Mouse (Mus musculus): ENCODE results near the gene Plcb2. TPM values are rescaled to one million over a fixed set of nuclear protein-coding genes. Genes with fewer than 3 reads are reported as not detected.

Gene Plcb2
- polyA plus RNA-seq, 1 experiment from 2014 or later = 0.46 TPM

DNA sequence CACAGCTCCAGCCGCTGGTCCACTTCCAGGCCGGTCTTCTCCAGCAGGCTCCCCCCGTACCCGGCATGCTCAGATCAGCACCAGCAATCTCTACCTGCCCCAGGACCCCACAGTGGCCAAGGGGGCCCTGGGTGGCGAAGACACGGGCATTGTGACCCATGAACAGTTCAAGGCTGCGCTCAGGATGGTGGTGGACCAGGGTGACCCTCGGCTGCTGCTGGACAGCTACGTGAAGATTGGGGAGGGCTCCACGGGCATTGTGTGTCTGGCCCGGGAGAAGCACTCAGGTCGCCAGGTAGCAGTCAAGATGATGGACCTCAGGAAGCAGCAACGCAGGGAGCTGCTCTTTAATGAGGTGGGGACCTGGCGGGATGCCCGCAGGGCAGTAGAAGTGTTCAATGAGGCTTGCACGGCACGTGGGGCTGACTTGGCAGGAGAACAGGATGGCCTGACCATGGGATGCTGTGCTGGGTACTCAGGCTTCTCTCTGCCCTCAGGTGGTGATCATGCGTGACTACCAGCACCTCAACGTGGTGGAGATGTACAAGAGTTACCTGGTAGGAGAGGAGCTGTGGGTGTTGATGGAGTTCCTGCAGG lies 34.8 kb downstream of the Plcb2 start:
- Histone ChIP-seq H3K27ac (replicated peaks) (no peak overlapping the region), H3K9me3 (no peaks in the 10 kb centered on the region), H3K4me1 (replicated peaks) (peaks cover 12% of the 10 kb centered on the region), H3K4me2 (no peak overlapping the region), H3K9ac (no peak overlapping the region), H3K27me3 (peaks cover 62% of the 10 kb centered on the region), H3K4me3 (no peak overlapping the region), H3K36me3 (no peaks in the 10 kb centered on the region)
- WGBS = 84% methylated on average over 19 of the region's 19 CpGs
- ATAC-seq (ENCODE audit: low read depth) = no peak

DNA sequence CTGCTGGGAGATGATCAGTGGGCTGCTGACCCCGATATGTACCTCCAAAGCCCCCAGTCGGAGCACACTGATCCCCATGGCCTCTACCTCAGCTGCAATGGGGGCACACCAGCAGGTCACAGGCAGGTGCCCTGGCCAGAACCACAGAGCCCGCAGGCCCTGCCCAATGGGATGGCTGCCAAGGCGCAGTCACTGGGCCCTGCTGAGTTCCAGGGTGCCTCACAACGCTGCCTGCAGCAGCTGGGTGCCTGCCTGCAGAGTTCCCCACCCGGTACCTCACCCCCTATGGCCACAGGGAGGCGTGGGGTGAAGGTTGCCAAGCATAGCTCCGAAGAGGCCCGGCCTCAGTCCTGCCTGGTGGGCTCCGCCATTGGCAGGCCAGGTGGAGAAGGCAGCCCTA lies 38.4 kb downstream of the Plcb2 start:
- Histone ChIP-seq H3K27me3 (peaks cover 40% of the 10 kb centered on the region), H3K4me1 (replicated peaks) (no peaks in the 10 kb centered on the region), H3K4me3 (no peak overlapping the region), H3K27ac (replicated peaks) (no peak overlapping the region), H3K36me3 (no peaks in the 10 kb centered on the region), H3K4me2 (no peak overlapping the region), H3K9ac (no peak overlapping the region), H3K9me3 (no peaks in the 10 kb centered on the region)
- 78% methylated on average over 10 of the region's 10 CpGs for WGBS
- no peak for ATAC-seq (ENCODE audit: low read depth)

DNA sequence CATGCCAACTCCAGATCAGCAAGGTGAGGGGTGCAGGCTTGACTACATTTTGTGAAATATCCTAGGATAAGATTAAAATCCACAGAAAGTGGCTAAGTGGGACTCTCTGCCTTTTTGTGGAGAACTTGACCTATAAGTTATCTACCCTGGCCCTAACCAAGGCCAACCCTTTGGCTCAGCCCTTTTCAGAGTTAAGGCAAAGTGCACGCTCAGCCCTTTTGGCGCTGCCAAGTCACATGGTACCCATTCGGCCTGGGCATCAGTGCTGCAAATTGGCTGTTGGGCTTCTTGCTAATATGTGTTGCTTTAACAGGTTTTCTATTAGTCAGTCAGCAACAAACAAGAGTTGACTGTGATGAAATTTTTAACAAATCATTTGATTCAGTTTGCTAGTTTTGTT lies 40.4 kb downstream of the Plcb2 start:
- no peak for ATAC-seq (ENCODE audit: low read depth)
- Histone ChIP-seq H3K27me3 (peaks cover 22% of the 10 kb centered on the region), H3K9me3 (no peaks in the 10 kb centered on the region), H3K36me3 (no peaks in the 10 kb centered on the region), H3K27ac (replicated peaks) (no peak overlapping the region), H3K9ac (no peak overlapping the region), H3K4me2 (no peak overlapping the region), H3K4me1 (replicated peaks) (no peaks in the 10 kb centered on the region), H3K4me3 (no peak overlapping the region)
- 88% methylated on average over 3 of the region's 3 CpGs for WGBS

DNA sequence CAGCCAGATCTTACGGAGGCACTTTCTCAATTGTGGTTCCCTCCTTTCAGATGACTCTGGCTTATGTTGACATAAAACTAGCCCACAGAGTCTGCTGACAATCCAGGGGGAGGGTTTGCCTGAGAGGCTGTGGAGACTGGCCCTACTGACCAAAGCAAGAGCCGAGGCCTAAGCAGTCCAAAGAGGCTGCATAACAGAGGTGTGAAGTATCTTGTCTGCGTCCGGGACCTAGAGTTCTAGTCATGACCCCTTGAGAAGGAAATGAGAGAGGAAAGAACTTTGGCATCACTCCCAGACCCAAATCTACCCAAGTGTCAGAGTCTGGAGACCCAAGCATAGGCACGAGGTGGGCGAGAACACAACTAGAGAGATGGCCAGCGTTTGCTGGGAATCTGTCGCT lies 41.5 kb downstream of the Plcb2 start:
- H3K4me2 ChIP-seq = no peak overlapping the region
- H3K4me1 ChIP-seq (replicated peaks) = no peaks in the 10 kb centered on the region
- no peak overlapping the region for H3K27ac ChIP-seq (replicated peaks)
- H3K9ac ChIP-seq = no peak overlapping the region
- H3K9me3 ChIP-seq = no peaks in the 10 kb centered on the region
- WGBS = 79% methylated on average over 8 of the region's 8 CpGs
- H3K27me3 ChIP-seq = peaks cover 24% of the 10 kb centered on the region
- no peaks in the 10 kb centered on the region for H3K36me3 ChIP-seq
- ATAC-seq (ENCODE audit: low read depth) = no peak
- no peak overlapping the region for H3K4me3 ChIP-seq

DNA sequence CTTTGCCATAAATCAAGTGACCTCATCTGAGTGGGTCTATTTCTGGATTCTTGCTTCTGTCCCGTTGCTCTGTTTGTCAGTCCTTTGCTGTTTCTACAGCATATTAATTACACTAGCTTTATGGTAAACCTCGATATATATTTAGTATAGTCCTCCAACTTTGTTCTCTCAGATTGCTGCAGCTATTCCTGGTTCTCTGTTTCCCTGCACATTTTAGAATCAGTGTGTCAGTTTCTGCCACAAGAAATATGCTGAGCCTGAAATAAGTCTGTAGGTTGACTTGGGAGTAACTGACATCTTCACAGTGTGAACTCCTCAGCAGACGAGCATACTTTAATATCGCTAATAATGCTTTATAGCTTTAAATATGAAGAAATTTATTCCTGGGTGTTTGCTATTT lies 43.1 kb downstream of the Plcb2 start:
- no peaks in the 10 kb centered on the region for H3K9me3 ChIP-seq
- H3K4me2 ChIP-seq = no peak overlapping the region
- H3K4me3 ChIP-seq = no peak overlapping the region
- peaks cover 39% of the 10 kb centered on the region for H3K27me3 ChIP-seq
- no peaks in the 10 kb centered on the region for H3K36me3 ChIP-seq
- H3K27ac ChIP-seq (replicated peaks) = no peak overlapping the region
- no peak for ATAC-seq (ENCODE audit: low read depth)
- no peak overlapping the region for H3K9ac ChIP-seq
- 85% methylated on average over 4 of the region's 4 CpGs for WGBS
- H3K4me1 ChIP-seq (replicated peaks) = no peaks in the 10 kb centered on the region

DNA sequence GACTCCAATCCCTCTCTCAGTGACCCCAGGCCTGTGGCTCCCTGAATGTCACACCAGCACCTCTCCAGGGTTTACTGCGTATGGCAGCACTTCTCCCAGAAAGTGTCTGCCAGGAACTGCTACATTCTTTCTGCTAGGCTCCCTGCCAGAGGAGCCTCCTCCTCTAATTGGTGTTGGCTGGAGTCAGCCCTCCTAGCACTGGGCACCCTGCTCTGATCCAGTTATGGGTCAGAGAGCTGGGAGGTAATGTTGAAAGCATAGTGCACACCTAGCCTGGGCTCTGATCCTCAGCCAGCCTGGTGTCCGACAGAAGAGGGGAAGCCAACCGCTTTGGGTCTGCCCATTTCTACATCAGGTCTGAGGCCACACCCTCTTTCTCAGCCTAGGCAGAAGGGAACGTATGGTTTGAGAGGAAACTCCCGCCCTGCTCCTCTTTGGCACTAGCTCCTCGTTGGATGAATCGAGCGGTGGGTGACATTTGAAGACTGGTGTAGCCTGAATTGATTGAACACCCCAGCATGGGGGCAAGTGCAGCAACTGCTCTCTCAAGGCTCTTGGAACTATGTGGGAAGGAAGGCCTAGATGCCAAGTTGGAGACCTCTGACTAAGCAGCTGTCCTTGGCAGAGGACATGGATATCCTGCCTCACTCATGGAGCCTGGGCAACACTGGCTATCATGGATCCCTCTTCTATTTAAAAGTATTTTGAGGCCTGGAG lies 45.5 kb downstream of the Plcb2 start:
- Histone ChIP-seq H3K36me3 (no peaks in the 10 kb centered on the region), H3K4me3 (no peak overlapping the region), H3K4me1 (replicated peaks) (peaks cover 3% of the 10 kb centered on the region), H3K4me2 (no peak overlapping the region), H3K27me3 (peaks cover 57% of the 10 kb centered on the region), H3K27ac (replicated peaks) (no peak overlapping the region), H3K9me3 (no peaks in the 10 kb centered on the region), H3K9ac (no peak overlapping the region)
- WGBS = 56% methylated on average over 8 of the region's 8 CpGs
- ATAC-seq (ENCODE audit: low read depth) = no peak

DNA sequence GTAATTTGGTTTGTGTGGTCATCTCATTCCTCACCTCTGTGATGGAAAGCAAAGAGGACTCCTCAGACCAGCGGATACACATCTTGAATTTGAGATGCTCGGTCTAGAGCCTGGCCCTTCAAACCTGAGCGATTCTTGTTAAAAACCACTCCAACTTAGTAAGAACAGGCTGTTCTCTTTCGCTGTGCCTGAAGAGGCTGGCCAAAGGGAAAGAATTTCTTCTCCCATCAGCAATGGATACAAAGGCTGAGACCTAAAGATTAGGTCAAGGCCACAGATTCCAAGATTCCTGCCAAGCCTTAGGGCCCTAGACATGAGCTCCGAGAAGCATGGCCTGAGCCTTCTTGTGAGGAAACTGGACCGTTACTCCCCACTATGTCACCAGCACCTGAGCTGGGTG lies 47.3 kb downstream of the Plcb2 start:
- H3K9ac ChIP-seq = no peak overlapping the region
- peaks cover 17% of the 10 kb centered on the region for H3K4me1 ChIP-seq (replicated peaks)
- no peak for ATAC-seq (ENCODE audit: low read depth)
- peaks cover 64% of the 10 kb centered on the region for H3K27me3 ChIP-seq
- H3K27ac ChIP-seq (replicated peaks) = no peak overlapping the region
- 90% methylated on average over 6 of the region's 6 CpGs for WGBS
- no peak overlapping the region for H3K4me2 ChIP-seq
- H3K9me3 ChIP-seq = no peaks in the 10 kb centered on the region
- H3K36me3 ChIP-seq = no peaks in the 10 kb centered on the region
- H3K4me3 ChIP-seq = no peak overlapping the region

DNA sequence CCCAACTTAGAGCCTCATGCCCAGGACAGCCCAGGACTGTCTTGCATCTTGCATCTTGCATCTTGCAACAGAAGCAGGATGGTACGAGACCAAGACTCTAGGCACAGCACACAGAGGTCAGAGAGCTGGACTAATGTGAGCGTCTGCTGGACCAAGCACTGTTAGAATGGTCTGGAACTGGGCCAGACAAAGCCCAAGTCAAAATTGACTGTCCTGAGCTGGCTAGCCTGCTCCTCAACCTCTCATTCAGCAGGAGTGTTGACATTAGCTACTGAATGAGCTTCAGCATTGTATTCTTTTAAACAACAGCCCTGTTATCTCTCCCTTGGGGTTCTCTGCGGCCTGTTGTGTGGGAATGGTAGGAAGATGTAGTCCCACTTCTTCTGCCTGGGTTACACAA lies 48.7 kb downstream of the Plcb2 start:
- Histone ChIP-seq H3K27ac (replicated peaks) (no peak overlapping the region), H3K4me3 (no peak overlapping the region), H3K9me3 (no peaks in the 10 kb centered on the region), H3K4me2 (no peak overlapping the region), H3K36me3 (no peaks in the 10 kb centered on the region), H3K27me3 (peaks cover 76% of the 10 kb centered on the region), H3K4me1 (replicated peaks) (peaks cover 17% of the 10 kb centered on the region), H3K9ac (no peak overlapping the region)
- 75% methylated on average over 3 of the region's 3 CpGs for WGBS
- ATAC-seq (ENCODE audit: low read depth) = no peak

DNA sequence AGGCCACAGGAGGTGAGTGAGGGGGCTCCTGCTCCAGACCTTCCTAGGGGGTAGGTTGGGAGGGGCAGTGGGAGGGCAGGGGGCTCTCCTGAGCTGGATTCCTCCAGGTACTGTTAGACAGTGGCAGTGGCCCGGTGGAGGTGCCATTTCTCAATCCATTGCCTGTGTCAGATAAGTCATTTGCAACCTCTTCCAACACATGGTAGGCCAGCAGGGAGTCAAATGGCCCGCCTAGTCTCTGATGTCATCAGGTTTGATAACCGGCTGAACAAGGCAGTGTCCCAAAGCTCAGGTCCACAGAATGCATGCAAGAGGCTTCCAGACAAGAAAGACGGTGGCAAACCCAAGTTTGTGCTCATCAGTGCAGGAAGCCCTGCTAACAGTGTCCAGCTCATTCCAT lies 50.4 kb downstream of the Plcb2 start:
- H3K4me3 ChIP-seq = peak overlapping the region; percentile 42
- H3K4me1 ChIP-seq (replicated peaks) = peaks cover 17% of the 10 kb centered on the region
- no peaks in the 10 kb centered on the region for H3K9me3 ChIP-seq
- peak overlapping the region; percentile 81 for H3K4me2 ChIP-seq
- H3K27ac ChIP-seq (replicated peaks) = no peak overlapping the region
- H3K9ac ChIP-seq = peak overlapping the region; percentile 66
- 10% methylated on average over 4 of the region's 4 CpGs for WGBS
- peaks cover 93% of the 10 kb centered on the region for H3K27me3 ChIP-seq
- H3K36me3 ChIP-seq = no peaks in the 10 kb centered on the region
- ATAC-seq (ENCODE audit: low read depth) = no peak

DNA sequence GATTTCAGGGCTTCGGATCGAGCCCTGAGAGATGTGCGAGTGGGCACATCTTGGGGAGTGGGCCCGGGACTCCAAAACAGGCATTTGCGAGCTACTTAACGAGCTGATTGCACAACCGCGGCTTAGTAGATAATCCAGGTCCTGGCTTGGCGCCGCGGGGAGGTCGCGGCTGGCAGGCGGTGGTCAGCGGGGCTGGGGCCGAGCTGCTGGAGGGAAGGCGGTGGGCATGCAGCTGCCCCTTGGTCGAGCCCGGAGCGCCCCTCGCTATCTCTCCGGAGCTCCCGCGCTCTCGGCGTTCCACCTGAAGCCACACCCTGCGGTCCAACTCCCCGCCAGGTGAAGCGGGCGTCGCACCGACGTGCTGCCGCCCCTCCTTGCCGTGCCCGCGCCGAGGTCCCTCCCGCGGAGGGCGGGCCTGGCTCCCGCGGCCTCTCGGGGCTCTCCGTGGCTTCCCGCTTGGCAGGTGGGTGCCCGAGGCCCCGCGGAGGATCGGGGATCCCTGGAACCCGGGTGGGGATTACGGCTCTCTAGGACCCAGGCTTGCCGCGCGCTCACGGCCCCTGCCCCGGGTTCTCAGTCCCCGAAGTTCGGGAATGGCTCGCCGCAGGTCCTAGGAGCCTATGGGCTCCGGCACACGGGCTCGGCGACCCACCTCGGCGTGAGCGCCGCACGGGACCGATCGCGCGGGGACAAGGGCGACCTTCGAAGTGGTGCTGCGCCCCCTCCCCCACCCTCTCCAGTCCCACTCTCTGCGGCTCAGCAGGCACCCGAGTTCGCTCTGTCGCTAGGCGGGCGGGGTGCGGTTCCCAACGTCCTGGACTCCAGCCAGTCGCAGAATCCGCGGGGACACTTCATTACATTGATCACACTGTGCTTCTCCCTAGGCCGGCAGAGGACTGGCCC lies 51.1 kb downstream of the Plcb2 start:
- peak overlapping the region; percentile 81 for H3K4me2 ChIP-seq
- ATAC-seq (ENCODE audit: low read depth) = peak; percentile 70
- 1% methylated on average over 84 of the region's 89 CpGs for WGBS

DNA sequence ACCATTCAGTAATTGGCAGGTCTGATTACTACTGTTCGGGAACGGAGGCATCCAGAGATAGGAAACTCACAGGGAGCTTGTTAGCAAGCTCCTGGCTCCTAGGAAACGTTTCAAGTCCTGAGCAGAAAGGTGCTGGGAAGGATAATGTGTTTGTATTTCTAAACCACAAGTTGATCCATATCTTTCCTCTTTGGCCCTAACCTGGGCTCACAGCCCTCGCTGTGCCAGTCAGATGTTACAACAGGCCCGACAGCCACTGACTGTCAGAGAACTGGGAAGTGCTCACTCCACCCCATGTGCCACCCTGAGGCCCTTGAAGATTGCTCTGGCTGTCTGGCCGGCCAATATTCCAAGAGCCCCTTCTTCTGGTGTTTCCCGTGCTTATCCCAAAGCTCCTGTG lies 53.7 kb downstream of the Plcb2 start:
- Histone ChIP-seq H3K27me3 (peaks cover 86% of the 10 kb centered on the region), H3K9ac (no peak overlapping the region), H3K9me3 (no peaks in the 10 kb centered on the region), H3K36me3 (no peaks in the 10 kb centered on the region), H3K4me1 (replicated peaks) (peaks cover 21% of the 10 kb centered on the region), H3K27ac (replicated peaks) (no peak overlapping the region), H3K4me3 (no peak overlapping the region), H3K4me2 (no peak overlapping the region)
- ATAC-seq (ENCODE audit: low read depth) = no peak
- 12% methylated on average over 7 of the region's 7 CpGs for WGBS

More for the DNA sequence above, 51.1 kb downstream of the Plcb2 start:
- peaks cover 17% of the 10 kb centered on the region for H3K4me1 ChIP-seq (replicated peaks)
- peak overlapping the region; percentile 66 for H3K9ac ChIP-seq
- H3K4me3 ChIP-seq = peak overlapping the region; percentile 42
- no peaks in the 10 kb centered on the region for H3K9me3 ChIP-seq
- peaks cover 97% of the 10 kb centered on the region for H3K27me3 ChIP-seq
- H3K36me3 ChIP-seq = no peaks in the 10 kb centered on the region
- no peak overlapping the region for H3K27ac ChIP-seq (replicated peaks)

Measured in neural tube, embryonic 13.5 days (tissue).